Mouse (Mus musculus) kidney, postnatal 0 days (tissue): ENCODE measurements around the gene Depdc1b. TPM values are rescaled to one million over a fixed set of nuclear protein-coding genes. Genes with fewer than 3 reads are reported as not detected.
A peak's percentile ranks its signal among the peaks of the same experiment; 100 is the strongest.

Source experiments
- ATAC-seq: fragments of 200-750 bp; cut with Nextera tagmentation; replicated peaks from 2 replicates; pipeline ENCODE4 v1.8.0; 2017; ENCODE audit warnings: low read depth, moderate number of reproducible peaks, moderate TSS enrichment, moderate library complexity; ENCODE audit not compliant: low FRiP score
- DNase-seq: peaks from one replicate; pipeline ENCODE4 v3.0.0-alpha.2; 2016; ENCODE audit warnings: low spot score
- H3K27ac ChIP-seq: fragments of 300-500 bp; sonication (generic); 2 replicates; pipeline ENCODE4 v1.5.1; 2014; ENCODE audit warnings: mild to moderate bottlenecking
- H3K27me3 ChIP-seq: fragments of 300-500 bp; sonication (generic); 2 replicates; pipeline ENCODE4 v1.6.1; 2014; ENCODE audit warnings: low read length, mixed read lengths; ENCODE audit not compliant: insufficient read depth
- H3K36me3 ChIP-seq: fragments of 300-500 bp; sonication (generic); 2 replicates; pipeline ENCODE4 v1.6.1; 2014; ENCODE audit warnings: low read length, mixed read lengths; ENCODE audit not compliant: insufficient read depth
- H3K4me1 ChIP-seq: fragments of 300-500 bp; sonication (generic); replicated peaks from 2 replicates; pipeline ENCODE4 v1.6.1; 2014; ENCODE audit warnings: antibody characterized with exemption, low read length, mixed read lengths; ENCODE audit not compliant: insufficient read depth
- H3K4me2 ChIP-seq: fragments of 300-500 bp; sonication (generic); 2 replicates; pipeline ENCODE4 v1.6.1; 2014; ENCODE audit warnings: mild to moderate bottlenecking, low read length, moderate library complexity, mixed read lengths
- H3K4me3 ChIP-seq: fragments of 300-500 bp; sonication (generic); replicated peaks from 2 replicates; pipeline ENCODE4 v1.5.1; 2014; ENCODE audit warnings: low read depth, low read length
- H3K9ac ChIP-seq: fragments of 300-500 bp; sonication (generic); 2 replicates; pipeline ENCODE4 v1.6.1; 2014; ENCODE audit warnings: low read depth, low read length
- H3K9me3 ChIP-seq: fragments of 300-500 bp; sonication (generic); replicated peaks from 2 replicates; pipeline ENCODE4 v1.6.1; 2016; ENCODE audit warnings: low read length, inconsistent platforms, mixed read lengths
- CTCF ChIP-seq: IDR thresholded peaks from 2 replicates; pipeline ENCODE4 v1.5.1; 2016; ENCODE audit warnings: antibody characterized with exemption, low read depth, mild to moderate bottlenecking, moderate library complexity
- WGBS: fragments of 180-500 bp; shearing (Covaris S2); extraction: QIAGEN DNeasy Blood & Tissue Kit; methylation state at CpG from one replicate; pipeline ENCODE4 v1.1.7; 2014; 5-methylcytosine and 5-hydroxymethylcytosine counted together
- polyA plus RNA-seq: library from polyadenylated mRNA; unstranded; fragments of >200 nt; fragmentation: Nextera tagmentation; extraction: Ambion mirVana; gene quantifications from 2 replicates; pipeline ENCODE4 v1.2.1, GENCODE M21; 2015

Gene Depdc1b
- polyA plus RNA-seq, 1 experiment from 2014 or later: 4.1 TPM

- ATAC-seq: no peak
- no peak overlapping the region for H3K9ac ChIP-seq
- no peaks in the 10 kb centered on the region for H3K27me3 ChIP-seq
- DNase-seq: no peak
- no peaks in the 10 kb centered on the region for H3K36me3 ChIP-seq
- WGBS: 58% methylated on average over 1 of the region's 1 CpGs
- TF ChIP-seq CTCF: no peak
- H3K4me3 ChIP-seq: no peak overlapping the region
- no peaks in the 10 kb centered on the region for H3K4me1 ChIP-seq
- H3K4me2 ChIP-seq: no peak overlapping the region
- H3K27ac ChIP-seq: no peak overlapping the region
- no peaks in the 10 kb centered on the region for H3K9me3 ChIP-seq
Measured at GRCm38 (mm10) chr13:108303841-108304240, 12.3 kb upstream of the Depdc1b start.

- no peaks in the 10 kb centered on the region for H3K9me3 ChIP-seq
- no peak overlapping the region for H3K4me2 ChIP-seq
- no peak overlapping the region for H3K27ac ChIP-seq
- no peaks in the 10 kb centered on the region for H3K4me1 ChIP-seq
- no peak overlapping the region for H3K9ac ChIP-seq
- no peaks in the 10 kb centered on the region for H3K36me3 ChIP-seq
- no peak overlapping the region for H3K4me3 ChIP-seq
- no peak for DNase-seq
- no peak for TF ChIP-seq CTCF
- no peaks in the 10 kb centered on the region for H3K27me3 ChIP-seq
- no peak for ATAC-seq
- WGBS: 58% methylated on average over 2 of the region's 2 CpGs
Measured at GRCm38 (mm10) chr13:108304680-108305079, 11.5 kb upstream of the Depdc1b start.

- peak overlapping the region; percentile 89 for H3K4me2 ChIP-seq
- DNase-seq: peak; percentile 16
- H3K9ac ChIP-seq: peak overlapping the region; percentile 62
Measured at GRCm38 (mm10) chr13:108316487-108316903, 363 bp downstream of the Depdc1b start.

GRCm38 (mm10) chr13:108317414-108317813 lies 1.3 kb downstream of the Depdc1b start:
- DNase-seq (no peak), ATAC-seq (no peak)
- Histone ChIP-seq H3K27me3 (no peaks in the 10 kb centered on the region), H3K27ac (no peak overlapping the region), H3K9me3 (no peaks in the 10 kb centered on the region), H3K36me3 (no peaks in the 10 kb centered on the region), H3K9ac (no peak overlapping the region), H3K4me3 (no peak overlapping the region), H3K4me1 (0 out of 2 replicates have a peak, but pooled peaks cover 9% of the 10 kb centered on the region), H3K4me2 (peak overlapping the region; percentile 89)
- TF ChIP-seq CTCF: no peak
- 85% methylated on average over 2 of the region's 2 CpGs for WGBS

More at GRCm38 (mm10) chr13:108316487-108316903, 363 bp downstream of the Depdc1b start:
- ATAC-seq: peak; percentile 9
- no peaks in the 10 kb centered on the region for H3K36me3 ChIP-seq
- H3K4me1 ChIP-seq: 0 out of 2 replicates have a peak, but pooled peaks cover 9% of the 10 kb centered on the region
- under 1% methylated on average over 32 of the region's 32 CpGs for WGBS
- no peaks in the 10 kb centered on the region for H3K27me3 ChIP-seq
- H3K9me3 ChIP-seq: no peaks in the 10 kb centered on the region
- TF ChIP-seq CTCF: no peak
- H3K27ac ChIP-seq: no peak overlapping the region
- peak overlapping the region; percentile 49 for H3K4me3 ChIP-seq

- no peak overlapping the region for H3K27ac ChIP-seq
- no peaks in the 10 kb centered on the region for H3K36me3 ChIP-seq
- no peak overlapping the region for H3K4me2 ChIP-seq
- H3K27me3 ChIP-seq: no peaks in the 10 kb centered on the region
- H3K4me3 ChIP-seq: no peak overlapping the region
- 94% methylated on average over 8 of the region's 8 CpGs for WGBS
- 0 out of 2 replicates have a peak, but pooled peaks cover 9% of the 10 kb centered on the region for H3K4me1 ChIP-seq
- no peak for DNase-seq
- no peak for TF ChIP-seq CTCF
- ATAC-seq: no peak
- H3K9me3 ChIP-seq: no peaks in the 10 kb centered on the region
- H3K9ac ChIP-seq: no peak overlapping the region
Measured at GRCm38 (mm10) chr13:108319028-108319427, 2.9 kb downstream of the Depdc1b start.

- H3K4me3 ChIP-seq: no peak overlapping the region
- WGBS: 93% methylated on average over 8 of the region's 8 CpGs
- H3K9me3 ChIP-seq: no peaks in the 10 kb centered on the region
- no peak for DNase-seq
- no peak for TF ChIP-seq CTCF
- H3K9ac ChIP-seq: no peak overlapping the region
- H3K4me2 ChIP-seq: no peak overlapping the region
- 0 out of 2 replicates have a peak, but pooled peaks cover 4% of the 10 kb centered on the region for H3K36me3 ChIP-seq
- no peak for ATAC-seq
- no peak overlapping the region for H3K27ac ChIP-seq
- H3K4me1 ChIP-seq: 0 out of 2 replicates have a peak, but pooled peaks cover 9% of the 10 kb centered on the region
- H3K27me3 ChIP-seq: no peaks in the 10 kb centered on the region
Measured at GRCm38 (mm10) chr13:108320216-108320615, 4.1 kb downstream of the Depdc1b start.

GRCm38 (mm10) chr13:108322466-108322865 lies 6.3 kb downstream of the Depdc1b start:
- no peaks in the 10 kb centered on the region for H3K27me3 ChIP-seq
- H3K27ac ChIP-seq: no peak overlapping the region
- WGBS: 52% methylated on average over 2 of the region's 2 CpGs
- DNase-seq (no peak), ATAC-seq (no peak)
- H3K4me1 ChIP-seq: no peaks in the 10 kb centered on the region
- H3K36me3 ChIP-seq: 0 out of 2 replicates have a peak, but pooled peaks cover 6% of the 10 kb centered on the region
- no peak overlapping the region for H3K4me3 ChIP-seq
- no peak for TF ChIP-seq CTCF
- H3K9me3 ChIP-seq: no peaks in the 10 kb centered on the region
- no peak overlapping the region for H3K4me2 ChIP-seq
- no peak overlapping the region for H3K9ac ChIP-seq
